Mouse (Mus musculus) kidney, postnatal 0 days (tissue): ENCODE measurements around the gene Lrrc25. TPM values are rescaled to one million over a fixed set of nuclear protein-coding genes. Genes with fewer than 3 reads are reported as not detected.
A peak's percentile ranks its signal among the peaks of the same experiment; 100 is the strongest.

Source experiments
- ATAC-seq: fragments of 200-750 bp; cut with Nextera tagmentation; replicated peaks from 2 replicates; pipeline ENCODE4 v1.8.0; 2017; ENCODE audit warnings: low read depth, moderate number of reproducible peaks, moderate TSS enrichment, moderate library complexity; ENCODE audit not compliant: low FRiP score
- DNase-seq: peaks from one replicate; pipeline ENCODE4 v3.0.0-alpha.2; 2016; ENCODE audit warnings: low spot score
- H3K27ac ChIP-seq: fragments of 300-500 bp; sonication (generic); 2 replicates; pipeline ENCODE4 v1.5.1; 2014; ENCODE audit warnings: mild to moderate bottlenecking
- H3K27me3 ChIP-seq: fragments of 300-500 bp; sonication (generic); 2 replicates; pipeline ENCODE4 v1.6.1; 2014; ENCODE audit warnings: low read length, mixed read lengths; ENCODE audit not compliant: insufficient read depth
- H3K36me3 ChIP-seq: fragments of 300-500 bp; sonication (generic); 2 replicates; pipeline ENCODE4 v1.6.1; 2014; ENCODE audit warnings: low read length, mixed read lengths; ENCODE audit not compliant: insufficient read depth
- H3K4me1 ChIP-seq: fragments of 300-500 bp; sonication (generic); replicated peaks from 2 replicates; pipeline ENCODE4 v1.6.1; 2014; ENCODE audit warnings: antibody characterized with exemption, low read length, mixed read lengths; ENCODE audit not compliant: insufficient read depth
- H3K4me2 ChIP-seq: fragments of 300-500 bp; sonication (generic); 2 replicates; pipeline ENCODE4 v1.6.1; 2014; ENCODE audit warnings: mild to moderate bottlenecking, low read length, moderate library complexity, mixed read lengths
- H3K4me3 ChIP-seq: fragments of 300-500 bp; sonication (generic); replicated peaks from 2 replicates; pipeline ENCODE4 v1.5.1; 2014; ENCODE audit warnings: low read depth, low read length
- H3K9ac ChIP-seq: fragments of 300-500 bp; sonication (generic); 2 replicates; pipeline ENCODE4 v1.6.1; 2014; ENCODE audit warnings: low read depth, low read length
- H3K9me3 ChIP-seq: fragments of 300-500 bp; sonication (generic); replicated peaks from 2 replicates; pipeline ENCODE4 v1.6.1; 2016; ENCODE audit warnings: low read length, inconsistent platforms, mixed read lengths
- CTCF ChIP-seq: IDR thresholded peaks from 2 replicates; pipeline ENCODE4 v1.5.1; 2016; ENCODE audit warnings: antibody characterized with exemption, low read depth, mild to moderate bottlenecking, moderate library complexity
- WGBS: fragments of 180-500 bp; shearing (Covaris S2); extraction: QIAGEN DNeasy Blood & Tissue Kit; methylation state at CpG from one replicate; pipeline ENCODE4 v1.1.7; 2014; 5-methylcytosine and 5-hydroxymethylcytosine counted together
- polyA plus RNA-seq: library from polyadenylated mRNA; unstranded; fragments of >200 nt; fragmentation: Nextera tagmentation; extraction: Ambion mirVana; gene quantifications from 2 replicates; pipeline ENCODE4 v1.2.1, GENCODE M21; 2015

Lrrc25 gene
- polyA plus RNA-seq, 1 experiment from 2014 or later = 1.9 TPM

DNA sequence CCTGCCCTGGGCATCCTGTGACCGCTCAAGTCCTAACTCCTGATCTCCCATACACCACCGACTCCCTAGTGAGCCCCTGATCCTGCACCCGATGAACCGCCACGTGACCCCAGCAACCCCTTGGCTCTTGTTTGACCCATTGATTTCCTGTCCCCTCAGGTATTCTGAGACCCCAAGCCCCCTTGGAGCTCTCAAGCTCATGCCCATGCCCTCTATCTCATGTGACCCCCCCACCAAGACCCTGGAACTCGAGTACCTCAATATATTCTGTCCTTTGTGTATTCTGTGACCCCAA is 8.4 kb upstream of the Lrrc25 start:
- TF ChIP-seq CTCF = no peak
- Histone ChIP-seq H3K4me1 (peaks cover 14% of the 10 kb centered on the region; the same call in 1 of the 2 replicates), H3K27me3 (no peaks in the 10 kb centered on the region), H3K36me3 (0 out of 2 replicates have a peak, but pooled peaks cover 2% of the 10 kb centered on the region), H3K4me2 (peak overlapping the region; percentile 93), H3K27ac (peak overlapping the region; percentile 98), H3K4me3 (peak overlapping the region; percentile 83), H3K9ac (peak overlapping the region; percentile 92), H3K9me3 (no peaks in the 10 kb centered on the region)
- ATAC-seq = no peak
- DNase-seq = no peak
- WGBS = 14% methylated on average over 6 of the region's 6 CpGs

DNA sequence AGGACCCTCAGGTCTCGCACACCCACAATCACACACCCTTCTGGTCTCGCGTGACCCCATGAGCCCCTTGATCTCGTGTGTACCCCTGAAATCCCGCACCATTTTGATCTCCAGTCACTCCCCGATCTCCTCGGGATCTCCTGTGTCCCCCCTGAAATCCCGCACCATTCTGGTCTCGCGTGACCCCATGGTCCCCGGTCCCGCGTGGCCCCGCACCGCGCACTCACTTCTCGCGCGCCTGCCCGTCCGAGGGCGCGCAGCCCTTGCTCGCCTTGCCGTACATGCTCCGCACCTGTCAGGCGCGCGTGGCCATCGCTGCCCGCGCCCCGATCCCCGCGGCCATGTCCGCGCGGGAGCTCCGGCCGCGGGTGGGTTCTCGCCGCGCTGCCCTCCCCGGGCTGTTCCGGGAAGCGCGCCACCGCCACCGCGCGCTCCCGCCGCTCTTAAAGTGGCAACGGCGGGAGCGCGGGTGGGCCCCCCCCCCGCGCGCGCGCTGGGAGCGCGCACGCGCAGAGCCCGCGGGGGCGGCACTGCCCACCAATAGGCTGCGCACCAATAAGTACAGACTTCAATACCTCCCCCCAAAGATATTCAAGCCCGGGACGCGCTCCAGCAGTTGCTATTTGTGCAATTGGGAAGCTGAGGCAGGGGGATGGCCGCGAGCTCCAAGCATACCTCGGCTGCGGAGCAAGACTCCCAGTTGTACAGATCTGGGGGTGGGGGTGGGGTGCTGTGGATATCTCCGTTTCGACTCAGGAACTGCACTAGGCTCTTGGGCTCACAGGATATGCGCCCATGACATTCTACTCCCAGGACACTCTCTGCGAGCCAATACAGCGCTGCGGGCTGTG is 7.8 kb upstream of the Lrrc25 start:
- peaks cover 14% of the 10 kb centered on the region; the same call in 1 of the 2 replicates for H3K4me1 ChIP-seq
- ATAC-seq = no peak
- WGBS = under 1% methylated on average over 79 of the region's 84 CpGs

DNA sequence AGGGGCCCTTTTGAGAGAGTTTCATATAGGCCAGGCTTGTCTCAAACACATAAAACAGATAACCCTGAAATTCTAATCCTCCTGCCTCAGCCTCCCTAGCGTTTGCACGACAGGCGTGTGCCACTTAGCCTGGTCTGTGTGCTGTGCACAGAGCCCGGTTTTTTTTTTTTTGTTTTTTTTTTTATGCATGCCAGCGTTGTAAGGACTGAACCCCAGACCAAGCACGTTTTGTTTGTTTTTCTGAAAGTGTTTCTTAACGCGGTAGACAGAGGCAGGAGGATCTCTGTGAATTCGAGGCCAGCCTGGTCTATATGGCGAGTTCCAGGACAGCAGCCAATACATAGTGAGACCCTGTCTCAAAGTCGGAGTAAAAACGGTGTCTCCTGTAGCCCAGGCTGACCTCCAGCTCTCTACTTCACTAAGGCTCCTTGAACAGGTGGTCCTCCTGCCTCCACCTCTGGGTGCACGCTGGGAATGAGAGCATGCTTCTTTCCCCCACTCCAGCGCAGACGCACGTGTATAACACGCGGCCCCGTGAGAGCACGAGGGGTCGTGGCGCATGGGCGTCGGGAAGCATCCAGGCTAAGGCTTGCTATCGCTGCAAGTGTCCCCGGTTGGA is 7.1 kb upstream of the Lrrc25 start, which contains the start of gene Ssbp4:
TSS of gene Ssbp4 (minus strand) at position 124 of the 619 bp plus-strand sequence.
- H3K27me3 ChIP-seq = no peaks in the 10 kb centered on the region
- TF ChIP-seq CTCF = no peak
- no peaks in the 10 kb centered on the region for H3K9me3 ChIP-seq
- no peaks in the 10 kb centered on the region for H3K36me3 ChIP-seq
- no peak for ATAC-seq
- peak within 1 kb of the TSS; percentile 83 for H3K4me3 ChIP-seq
- H3K4me1 ChIP-seq = peaks cover 14% of the 10 kb centered on the region; the same call in 1 of the 2 replicates
- H3K27ac ChIP-seq = peak within 1 kb of the TSS; percentile 98
- H3K9ac ChIP-seq = peak within 1 kb of the TSS; percentile 92
- H3K4me2 ChIP-seq = peak within 1 kb of the TSS; percentile 93
- WGBS = 3% methylated on average over 26 of the region's 26 CpGs
- DNase-seq = no peak

More for the DNA sequence above, 7.8 kb upstream of the Lrrc25 start:
- no peaks in the 10 kb centered on the region for H3K36me3 ChIP-seq
- peak overlapping the region; percentile 98 for H3K27ac ChIP-seq
- H3K9ac ChIP-seq = peak overlapping the region; percentile 92
- H3K4me2 ChIP-seq = peak overlapping the region; percentile 93
- H3K4me3 ChIP-seq = peak overlapping the region; percentile 83
- no peaks in the 10 kb centered on the region for H3K9me3 ChIP-seq
- peak; percentile 68 for DNase-seq
- no peaks in the 10 kb centered on the region for H3K27me3 ChIP-seq
- TF ChIP-seq CTCF = no peak

DNA sequence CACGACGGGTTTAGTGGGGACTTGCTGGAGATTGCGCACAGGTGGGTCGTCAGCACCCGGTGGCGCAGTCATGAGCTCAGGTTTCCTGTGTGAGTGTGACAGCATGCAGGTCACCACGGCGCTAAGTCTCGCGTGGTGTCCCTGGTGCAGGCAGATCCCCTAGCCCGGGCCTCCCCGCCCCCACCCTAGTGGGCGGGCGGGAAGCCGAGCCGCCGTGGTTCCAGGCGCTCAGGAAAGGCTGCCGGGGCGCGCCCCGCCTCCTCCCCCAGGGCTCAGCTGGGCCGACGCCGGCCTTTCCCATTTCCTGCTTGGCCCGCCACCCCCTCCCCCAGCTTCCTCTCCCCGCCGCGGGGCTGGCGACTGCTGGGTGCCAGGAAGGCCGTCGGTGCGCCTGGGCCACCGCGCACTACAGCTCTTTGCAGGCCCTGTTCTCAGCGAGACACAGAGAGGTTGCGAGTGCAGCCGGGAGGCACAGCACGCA is 6.5 kb upstream of the Lrrc25 start:
- Histone ChIP-seq H3K9ac (peak overlapping the region; percentile 74), H3K36me3 (no peaks in the 10 kb centered on the region), H3K4me1 (peaks cover 14% of the 10 kb centered on the region; the same call in 1 of the 2 replicates), H3K27me3 (no peaks in the 10 kb centered on the region), H3K4me2 (peak overlapping the region; percentile 93), H3K27ac (peak overlapping the region; percentile 98), H3K9me3 (no peaks in the 10 kb centered on the region), H3K4me3 (peak overlapping the region; percentile 41)
- 1% methylated on average over 39 of the region's 39 CpGs for WGBS
- DNase-seq (peak; percentile 93), ATAC-seq (peak; percentile 71)
- TF ChIP-seq CTCF = no peak; the same call in 1 of the 2 replicates

DNA sequence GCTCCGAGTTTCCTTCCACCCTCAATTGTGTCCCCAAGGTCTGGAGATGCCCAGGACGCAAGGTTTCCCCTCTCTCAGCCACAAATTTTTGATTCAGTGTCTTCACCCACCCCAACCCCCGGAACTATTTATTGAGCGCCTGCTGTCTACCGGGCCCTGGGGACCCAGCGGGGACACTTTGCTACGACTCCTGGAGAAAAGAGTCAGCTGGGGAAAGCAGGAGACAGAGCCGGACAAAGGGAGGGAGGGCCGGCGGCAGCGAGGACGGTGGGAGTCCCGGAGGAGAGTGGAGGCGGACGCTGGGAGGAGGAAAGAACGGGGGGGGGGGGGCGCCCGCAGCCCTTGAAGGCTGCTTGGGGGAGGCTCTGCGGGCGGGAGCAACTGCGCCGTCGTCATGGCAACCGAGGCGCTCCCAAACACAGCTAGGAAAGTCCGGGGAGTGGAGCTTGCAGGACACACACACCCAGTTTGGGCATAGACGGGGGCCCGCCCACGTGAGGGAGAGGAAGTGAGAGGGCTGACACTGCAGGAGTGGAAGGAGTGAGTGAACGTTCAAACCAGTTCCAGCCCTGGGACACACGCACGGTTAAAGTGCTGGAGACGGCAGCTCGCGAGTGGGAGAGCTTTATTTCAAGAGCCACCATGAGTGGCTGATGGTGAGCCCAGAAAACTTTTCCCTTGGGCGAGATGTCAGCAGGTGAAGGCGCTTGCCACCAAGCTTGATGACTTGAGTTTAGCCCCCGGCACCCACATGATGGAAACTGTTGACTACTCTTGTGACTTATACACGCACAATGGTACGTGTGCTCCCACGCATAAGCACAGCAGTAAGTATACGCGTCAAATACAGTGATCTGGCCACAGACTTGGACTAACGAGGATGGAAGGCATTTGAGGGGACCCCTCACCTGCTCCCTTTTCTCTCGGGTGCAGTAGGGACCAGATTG is 5.8 kb upstream of the Lrrc25 start:
- peak overlapping the region; percentile 98 for H3K27ac ChIP-seq
- ATAC-seq (peak; percentile 58), DNase-seq (peak; percentile 98)
- H3K27me3 ChIP-seq = no peaks in the 10 kb centered on the region
- H3K36me3 ChIP-seq = no peaks in the 10 kb centered on the region
- H3K9ac ChIP-seq = peak overlapping the region; percentile 74
- under 1% methylated on average over 41 of the region's 45 CpGs for WGBS
- no peaks in the 10 kb centered on the region for H3K9me3 ChIP-seq
- H3K4me2 ChIP-seq = peak overlapping the region; percentile 93
- peaks cover 14% of the 10 kb centered on the region; the same call in 1 of the 2 replicates for H3K4me1 ChIP-seq
- no peak for TF ChIP-seq CTCF
- peak overlapping the region; percentile 41 for H3K4me3 ChIP-seq
